Mouse (Mus musculus) intestine, postnatal 0 days (tissue): ENCODE results near the gene Samd4. TPM values are rescaled to one million over a fixed set of nuclear protein-coding genes. Genes with fewer than 3 reads are reported as not detected.
A peak's percentile ranks its signal among the peaks of the same experiment; 100 is the strongest.

ENCODE experiments used
- ATAC-seq: fragments of 200-750 bp; cut with Nextera tagmentation; 2 replicates; pipeline ENCODE4 v1.8.0; 2017; ENCODE audit warnings: mild to moderate bottlenecking, moderate TSS enrichment, moderate library complexity
- H3K27ac ChIP-seq: fragments of 300-500 bp; sonication (generic); 2 replicates; pipeline ENCODE4 v1.5.1; 2014; ENCODE audit warnings: mild to moderate bottlenecking, low read depth, low read length, moderate library complexity
- H3K27me3 ChIP-seq: fragments of 300-500 bp; sonication (generic); replicated peaks from 2 replicates; pipeline ENCODE4 v1.6.1; 2014; ENCODE audit warnings: low read length, mixed read lengths; ENCODE audit not compliant: control insufficient read depth, insufficient read depth
- H3K36me3 ChIP-seq: fragments of 300-500 bp; sonication (generic); 2 replicates; pipeline ENCODE4 v1.6.1; 2014; ENCODE audit warnings: mild to moderate bottlenecking, moderate library complexity; ENCODE audit not compliant: control insufficient read depth, insufficient read depth
- H3K4me1 ChIP-seq: fragments of 300-500 bp; sonication (generic); replicated peaks from 2 replicates; pipeline ENCODE4 v1.6.1; 2014; ENCODE audit warnings: antibody characterized with exemption, low read length, mixed read lengths; ENCODE audit not compliant: control insufficient read depth, insufficient read depth
- H3K4me2 ChIP-seq: fragments of 300-500 bp; sonication (generic); replicated peaks from 2 replicates; pipeline ENCODE4 v1.6.1; 2014; ENCODE audit warnings: low read depth, mild to moderate bottlenecking, moderate library complexity
- H3K4me3 ChIP-seq: fragments of 300-500 bp; sonication (generic); 2 replicates; pipeline ENCODE4 v1.5.1; 2014; ENCODE audit warnings: low read depth, low read length
- H3K9ac ChIP-seq: fragments of 300-500 bp; sonication (generic); 2 replicates; pipeline ENCODE4 v1.6.1; 2014; ENCODE audit warnings: mild to moderate bottlenecking, low read depth, low read length
- H3K9me3 ChIP-seq: fragments of 300-500 bp; sonication (generic); 2 replicates; pipeline ENCODE4 v1.6.1; 2016; ENCODE audit warnings: mixed run types; ENCODE audit not compliant: control insufficient read depth
- CTCF ChIP-seq: sonication (generic); IDR thresholded peaks from 2 replicates; pipeline ENCODE4 v1.5.1; 2016; ENCODE audit warnings: low read depth, mild to moderate bottlenecking, control low read depth, antibody characterized with exemption, moderate library complexity
- WGBS: fragments of 180-500 bp; shearing (Covaris S2); extraction: QIAGEN DNeasy Blood & Tissue Kit; methylation state at CpG from one replicate; pipeline ENCODE4 v1.1.7; 2014; 5-methylcytosine and 5-hydroxymethylcytosine counted together
- polyA plus RNA-seq: library from polyadenylated mRNA; unstranded; fragments of >200 nt; fragmentation: Nextera tagmentation; extraction: Ambion mirVana; gene quantifications from 2 replicates; pipeline ENCODE4 v1.2.1, GENCODE M21; 2015

Gene Samd4
- polyA plus RNA-seq, 1 experiment from 2014 or later, result 3.1 TPM

GRCm38 (mm10) chr14:46883871-46884441 lies 1.3 kb downstream of the Samd4 start:
- Histone ChIP-seq H3K27me3 (peaks cover 4% of the 10 kb centered on the region; the same call in 1 of the 2 replicates), H3K4me1 (no peaks in the 10 kb centered on the region), H3K4me3 (peak overlapping the region; percentile 64), H3K9ac (peak overlapping the region; percentile 62; the same call in 1 of the 2 replicates), H3K27ac (peak overlapping the region; percentile 62; the same call in 1 of the 2 replicates), H3K36me3 (no peaks in the 10 kb centered on the region), H3K4me2 (peak overlapping the region; percentile 98), H3K9me3 (no peaks in the 10 kb centered on the region)
- no peak for TF ChIP-seq CTCF
- WGBS, result under 1% methylated on average over 28 of the region's 29 CpGs
- no peak for ATAC-seq

- Histone ChIP-seq H3K4me2 (peak overlapping the region; percentile 98), H3K9me3 (no peaks in the 10 kb centered on the region), H3K27me3 (peaks cover 4% of the 10 kb centered on the region; the same call in 1 of the 2 replicates), H3K36me3 (no peaks in the 10 kb centered on the region), H3K27ac (peak overlapping the region; percentile 62), H3K4me3 (peak overlapping the region; percentile 64), H3K4me1 (no peaks in the 10 kb centered on the region), H3K9ac (peak overlapping the region; percentile 62)
- TF ChIP-seq CTCF, result no peak
- WGBS, result under 1% methylated on average over 44 of the region's 52 CpGs
- ATAC-seq, result no peak
Observed at GRCm38 (mm10) chr14:46884701-46885428, 2.2 kb downstream of the Samd4 start.

- H3K27ac ChIP-seq, result no peak overlapping the region
- TF ChIP-seq CTCF, result 0 out of 2 replicates have a peak, but pooled peaks have one; percentile 3
- H3K4me2 ChIP-seq, result peak overlapping the region; percentile 98
- H3K9me3 ChIP-seq, result no peaks in the 10 kb centered on the region
- H3K9ac ChIP-seq, result no peak overlapping the region
- no peaks in the 10 kb centered on the region for H3K36me3 ChIP-seq
- peak overlapping the region; percentile 64 for H3K4me3 ChIP-seq
- 8% methylated on average over 7 of the region's 7 CpGs for WGBS
- peaks cover 4% of the 10 kb centered on the region; the same call in 1 of the 2 replicates for H3K27me3 ChIP-seq
- no peaks in the 10 kb centered on the region for H3K4me1 ChIP-seq
- ATAC-seq, result no peak
Observed at GRCm38 (mm10) chr14:46885429-46885755, 2.7 kb downstream of the Samd4 start.

GRCm38 (mm10) chr14:46885891-46886301 lies 3.2 kb downstream of the Samd4 start:
- H3K27me3 ChIP-seq, result peaks cover 4% of the 10 kb centered on the region; the same call in 1 of the 2 replicates
- H3K4me2 ChIP-seq, result peak overlapping the region; percentile 98
- no peaks in the 10 kb centered on the region for H3K36me3 ChIP-seq
- TF ChIP-seq CTCF, result no peak
- peak overlapping the region; percentile 3; the same call in 1 of the 2 replicates for H3K27ac ChIP-seq
- H3K4me3 ChIP-seq, result peak overlapping the region; percentile 64
- ATAC-seq, result no peak
- no peak overlapping the region for H3K9ac ChIP-seq
- WGBS, result 36% methylated on average over 5 of the region's 5 CpGs
- no peaks in the 10 kb centered on the region for H3K4me1 ChIP-seq
- H3K9me3 ChIP-seq, result no peaks in the 10 kb centered on the region

GRCm38 (mm10) chr14:46889096-46889495 lies 6.4 kb downstream of the Samd4 start:
- Histone ChIP-seq H3K27me3 (no peaks in the 10 kb centered on the region; the same call in 1 of the 2 replicates), H3K4me3 (no peak overlapping the region), H3K4me2 (no peak overlapping the region), H3K9me3 (no peaks in the 10 kb centered on the region), H3K36me3 (no peaks in the 10 kb centered on the region), H3K4me1 (no peaks in the 10 kb centered on the region), H3K9ac (no peak overlapping the region), H3K27ac (no peak overlapping the region)
- WGBS, result 75% methylated on average over 4 of the region's 4 CpGs
- no peak for ATAC-seq
- TF ChIP-seq CTCF, result no peak

- no peaks in the 10 kb centered on the region for H3K4me1 ChIP-seq
- H3K4me3 ChIP-seq, result no peak overlapping the region
- no peak for TF ChIP-seq CTCF
- H3K9me3 ChIP-seq, result no peaks in the 10 kb centered on the region
- no peaks in the 10 kb centered on the region for H3K36me3 ChIP-seq
- no peak overlapping the region for H3K27ac ChIP-seq
- ATAC-seq, result no peak
- WGBS, result 85% methylated on average over 10 of the region's 10 CpGs
- no peaks in the 10 kb centered on the region for H3K27me3 ChIP-seq
- no peak overlapping the region for H3K9ac ChIP-seq
- no peak overlapping the region for H3K4me2 ChIP-seq
Observed at GRCm38 (mm10) chr14:46893961-46894360, 11.3 kb downstream of the Samd4 start.
